Mouse (Mus musculus): ENCODE results near the gene Cops7b. TPM values are rescaled to one million over a fixed set of nuclear protein-coding genes. Genes with fewer than 3 reads are reported as not detected.
"Not testable (repeated sequence)": the region's sequence is repeated elsewhere in the genome, so short reads cannot be mapped to it uniquely, and the experiment has no call there.

The Cops7b gene
- polyA plus RNA-seq (2016; fragmentation: Nextera tagmentation; extraction: Ambion mirVana) = 56.1 and 57.7 TPM in 2 replicates

DNA sequence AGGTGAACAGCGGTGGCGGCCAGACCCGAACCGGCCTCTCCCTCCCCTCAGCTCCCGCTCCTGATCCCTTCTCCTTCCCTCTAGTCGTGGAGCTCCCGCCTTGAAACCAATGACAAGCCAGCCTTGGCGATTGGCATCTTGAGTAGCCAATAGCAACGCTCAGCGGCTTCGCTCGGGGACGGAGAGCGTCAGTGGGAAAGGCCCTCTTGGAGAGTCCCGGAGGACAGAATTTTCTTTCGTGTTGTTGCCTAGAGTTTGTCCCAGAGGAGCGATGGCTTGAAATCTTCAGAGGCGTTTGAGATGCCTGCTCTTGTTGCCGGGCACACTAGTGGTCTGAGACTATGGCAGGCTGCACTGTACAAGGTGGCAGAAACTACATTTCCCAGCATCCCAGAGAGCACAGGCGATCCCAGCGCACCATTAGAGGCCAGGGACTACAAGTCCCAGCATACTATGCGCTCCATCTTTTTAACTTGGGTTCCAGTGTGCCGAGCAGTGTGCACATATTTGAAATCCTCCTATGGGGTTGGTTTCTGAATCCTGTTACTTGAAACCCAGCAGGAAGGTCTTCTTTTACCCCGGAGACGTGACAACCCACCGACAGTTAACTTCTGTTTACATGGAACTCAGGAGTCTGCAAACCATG is at the start of gene Cops7b, which contains the start of gene Pde6d:
Gene Cops7b, plus strand, starts transcription at position 454 of the 646 bp plus-strand sequence.
Gene Pde6d, minus strand, starts transcription at position 179 of the 646 bp plus-strand sequence.
- H3K4me1 ChIP-seq = peaks cover 12% of the 10 kb centered on the region
- peak within 1 kb of the TSS; percentile 78 for H3K4me2 ChIP-seq (replicated peaks)
- H3K36me3 ChIP-seq = no peaks in the 10 kb centered on the region
- WGBS = under 1% methylated on average over 26 of the region's 26 CpGs
- no peaks in the 10 kb centered on the region for H3K9me3 ChIP-seq
- peak within 1 kb of the TSS; percentile 84 for H3K27ac ChIP-seq
- H3K4me3 ChIP-seq = peak within 1 kb of the TSS; percentile 84
- H3K9ac ChIP-seq = peak within 1 kb of the TSS; percentile 83
- ATAC-seq (ENCODE audit: insufficient number of reproducible peaks, insufficient read depth, low FRiP score, low TSS enrichment) = peak; percentile 96
- no peaks in the 10 kb centered on the region for H3K27me3 ChIP-seq

DNA sequence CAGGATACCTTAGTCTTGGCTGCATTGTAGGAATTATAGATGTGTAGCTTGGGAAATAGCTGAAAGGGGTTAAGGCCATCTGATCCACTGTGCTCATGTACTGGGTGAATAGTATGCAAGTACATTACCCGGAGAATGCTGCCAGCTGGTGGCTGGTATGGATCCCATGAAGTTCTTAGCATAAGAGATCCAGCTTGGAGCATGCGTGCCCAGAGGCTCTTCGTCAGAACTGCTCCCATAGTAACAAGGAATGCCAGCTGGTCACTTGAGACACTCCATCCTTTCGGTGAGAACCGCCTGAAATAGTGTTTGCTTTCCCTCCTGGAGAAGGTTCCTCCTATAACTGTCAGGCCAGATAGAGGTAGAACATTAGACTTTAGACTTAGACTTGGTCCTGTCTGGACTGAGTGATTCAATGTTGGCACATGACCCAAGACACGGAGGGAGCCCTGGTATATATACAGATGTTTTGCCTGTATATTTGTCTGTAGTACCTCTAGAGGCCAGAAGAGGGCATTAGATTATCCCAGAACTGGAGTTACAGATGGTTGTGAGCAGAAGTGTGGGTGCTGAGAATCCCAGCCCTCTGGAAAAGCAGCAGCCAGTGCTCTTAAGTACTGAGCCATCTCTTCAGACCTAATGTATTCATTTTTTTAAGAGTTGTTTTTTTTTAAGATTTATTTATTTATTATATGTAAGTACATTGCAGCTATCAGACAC is 49.1 kb upstream of the Cops7b start:
- H3K4me1 ChIP-seq = peaks cover 27% of the 10 kb centered on the region
- H3K4me2 ChIP-seq (replicated peaks) = no peak overlapping the region
- H3K9me3 ChIP-seq = no peaks in the 10 kb centered on the region
- no peak overlapping the region for H3K27ac ChIP-seq
- H3K9ac ChIP-seq = no peak overlapping the region
- 87% methylated on average over 6 of the region's 6 CpGs for WGBS
- no peaks in the 10 kb centered on the region for H3K27me3 ChIP-seq
- no peak overlapping the region for H3K4me3 ChIP-seq
- peak; percentile 23; the same call in 1 of the 2 replicates for ATAC-seq (ENCODE audit: insufficient number of reproducible peaks, insufficient read depth, low FRiP score, low TSS enrichment)
- peaks cover 23% of the 10 kb centered on the region for H3K36me3 ChIP-seq

DNA sequence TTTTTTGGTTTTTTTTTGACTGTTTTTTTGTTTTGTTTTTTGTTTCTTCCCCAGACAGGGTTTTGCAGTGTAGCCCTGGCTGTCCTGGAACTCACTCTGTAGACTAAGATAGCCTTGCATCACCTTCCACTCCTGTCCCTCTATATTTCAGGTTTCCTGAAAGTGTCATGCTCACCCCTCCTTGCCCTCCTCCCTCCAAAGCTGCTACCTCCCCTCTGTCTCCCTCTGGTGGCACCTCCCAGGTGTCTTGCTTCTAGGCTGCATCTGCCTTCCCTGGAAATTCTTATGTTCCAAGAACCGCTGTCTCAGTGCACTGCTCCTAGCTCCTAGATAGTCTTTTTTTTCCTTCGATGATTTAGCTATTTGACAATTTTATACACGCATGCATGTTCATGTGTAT is 44.3 kb upstream of the Cops7b start:
- H3K36me3 ChIP-seq = peaks cover 26% of the 10 kb centered on the region
- H3K27me3 ChIP-seq = no peaks in the 10 kb centered on the region
- H3K9me3 ChIP-seq = no peaks in the 10 kb centered on the region
- ATAC-seq (ENCODE audit: insufficient number of reproducible peaks, insufficient read depth, low FRiP score, low TSS enrichment) = no peak
- H3K4me2 ChIP-seq (replicated peaks) = no peak overlapping the region
- 73% methylated on average over 3 of the region's 3 CpGs for WGBS
- no peak overlapping the region for H3K27ac ChIP-seq
- H3K4me1 ChIP-seq = no peaks in the 10 kb centered on the region
- no peak overlapping the region for H3K9ac ChIP-seq
- no peak overlapping the region for H3K4me3 ChIP-seq

DNA sequence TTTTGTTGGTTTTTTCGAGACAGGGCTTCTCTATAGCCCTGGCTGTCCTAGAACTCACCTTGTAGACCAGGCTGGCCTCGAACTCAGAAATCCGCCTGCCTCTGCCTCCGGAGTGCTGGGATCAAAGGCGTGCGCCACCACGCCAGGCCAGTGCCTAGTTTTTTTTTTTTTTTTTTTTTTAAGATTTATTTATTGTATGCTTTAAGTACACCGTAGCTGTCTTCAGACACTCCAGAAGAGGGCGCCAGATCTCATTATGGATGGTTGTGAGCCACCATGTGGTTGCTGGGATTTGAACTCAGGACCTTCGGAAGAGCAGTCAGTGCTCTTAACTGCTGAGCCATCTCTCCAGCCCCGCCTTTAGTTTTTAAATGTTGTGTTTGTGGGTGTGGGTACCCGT is 43.1 kb upstream of the Cops7b start:
- H3K27me3 ChIP-seq; ATAC-seq (ENCODE audit: insufficient number of reproducible peaks, insufficient read depth, low FRiP score, low TSS enrichment); H3K9me3 ChIP-seq; H3K4me2 ChIP-seq (replicated peaks); H3K4me3 ChIP-seq; H3K4me1 ChIP-seq; H3K27ac ChIP-seq; H3K9ac ChIP-seq: not testable (repeated sequence)
- 86% methylated on average over 12 of the region's 12 CpGs for WGBS
- H3K36me3 ChIP-seq = peaks cover 33% of the 10 kb centered on the region

DNA sequence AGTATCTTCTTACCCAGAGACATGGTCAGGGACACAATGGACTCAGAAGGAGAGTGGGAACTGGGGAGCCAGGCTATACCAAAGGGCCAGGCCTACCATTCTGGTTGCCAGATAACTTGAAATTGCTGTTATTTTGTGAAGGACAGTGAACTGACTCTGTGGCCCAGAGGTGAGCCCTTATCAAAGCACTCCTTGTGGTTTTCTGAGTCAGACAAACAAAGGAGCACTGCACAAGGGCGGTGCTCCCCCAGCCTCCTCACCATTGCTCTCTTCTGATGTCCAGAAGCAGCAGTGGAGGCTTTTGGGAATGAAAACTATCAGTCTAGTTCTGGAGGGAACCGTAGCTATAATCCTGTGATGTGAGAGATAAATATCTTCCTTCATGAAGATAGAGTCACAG is 40.1 kb upstream of the Cops7b start:
- H3K9ac ChIP-seq = no peak overlapping the region
- ATAC-seq (ENCODE audit: insufficient number of reproducible peaks, insufficient read depth, low FRiP score, low TSS enrichment) = no peak
- H3K4me1 ChIP-seq = no peaks in the 10 kb centered on the region
- no peak overlapping the region for H3K27ac ChIP-seq
- H3K4me3 ChIP-seq = no peak overlapping the region
- H3K27me3 ChIP-seq = no peaks in the 10 kb centered on the region
- H3K36me3 ChIP-seq = peaks cover 59% of the 10 kb centered on the region
- WGBS = 90% methylated on average over 2 of the region's 2 CpGs
- no peaks in the 10 kb centered on the region for H3K9me3 ChIP-seq
- no peak overlapping the region for H3K4me2 ChIP-seq (replicated peaks)

DNA sequence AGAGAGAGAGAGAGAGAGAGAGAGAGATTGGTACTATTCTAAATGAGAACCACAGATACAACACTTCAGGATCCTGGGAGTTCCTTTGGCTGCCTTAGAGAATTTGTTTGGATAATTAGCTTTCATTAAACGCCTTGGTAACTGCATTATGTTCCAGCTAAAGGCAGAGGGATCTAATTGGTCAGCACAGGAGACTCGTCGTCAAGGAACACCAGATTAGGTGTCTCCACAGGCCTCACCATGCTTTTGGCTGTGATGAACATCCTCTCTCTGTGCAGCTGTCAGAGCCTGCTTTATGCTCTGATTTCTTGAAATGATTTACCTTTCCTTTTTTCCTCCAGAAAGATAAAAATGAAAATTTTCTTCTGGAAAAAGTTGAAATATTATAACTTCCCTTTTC is 35.9 kb upstream of the Cops7b start:
- ATAC-seq (ENCODE audit: insufficient number of reproducible peaks, insufficient read depth, low FRiP score, low TSS enrichment) = no peak

DNA sequence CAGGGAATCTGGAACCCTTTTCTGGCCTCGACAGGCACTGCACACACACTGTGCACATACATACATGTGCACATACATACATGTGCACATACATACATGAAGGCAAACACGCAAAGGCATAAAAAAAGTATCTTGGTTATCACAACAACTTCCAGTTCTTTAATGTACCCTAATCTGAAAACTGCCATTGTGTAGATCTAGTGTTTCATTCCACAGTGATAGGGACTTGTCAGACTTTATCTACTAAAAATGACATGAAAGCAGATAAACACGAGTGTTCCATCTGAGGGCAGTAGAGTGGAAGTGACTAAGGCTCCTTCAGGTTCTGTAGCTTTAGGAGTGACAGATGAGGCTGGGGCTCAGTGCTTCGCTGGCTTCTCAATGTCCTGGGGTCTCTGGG is 31.4 kb upstream of the Cops7b start:
- Histone ChIP-seq H3K27ac (no peak overlapping the region), H3K9ac (no peak overlapping the region), H3K4me1 (no peaks in the 10 kb centered on the region), H3K36me3 (peaks cover 20% of the 10 kb centered on the region), H3K4me2 (replicated peaks) (no peak overlapping the region), H3K9me3 (no peaks in the 10 kb centered on the region), H3K27me3 (no peaks in the 10 kb centered on the region), H3K4me3 (no peak overlapping the region)
- WGBS = 80% methylated on average over 4 of the region's 4 CpGs
- no peak for ATAC-seq (ENCODE audit: insufficient number of reproducible peaks, insufficient read depth, low FRiP score, low TSS enrichment)

More for the DNA sequence above, 35.9 kb upstream of the Cops7b start:
- Histone ChIP-seq H3K27ac (no peak overlapping the region), H3K36me3 (peaks cover 60% of the 10 kb centered on the region), H3K4me3 (no peak overlapping the region), H3K27me3 (no peaks in the 10 kb centered on the region), H3K4me2 (replicated peaks) (no peak overlapping the region), H3K9ac (no peak overlapping the region), H3K9me3 (no peaks in the 10 kb centered on the region), H3K4me1 (no peaks in the 10 kb centered on the region)
- WGBS = 71% methylated on average over 3 of the region's 3 CpGs

DNA sequence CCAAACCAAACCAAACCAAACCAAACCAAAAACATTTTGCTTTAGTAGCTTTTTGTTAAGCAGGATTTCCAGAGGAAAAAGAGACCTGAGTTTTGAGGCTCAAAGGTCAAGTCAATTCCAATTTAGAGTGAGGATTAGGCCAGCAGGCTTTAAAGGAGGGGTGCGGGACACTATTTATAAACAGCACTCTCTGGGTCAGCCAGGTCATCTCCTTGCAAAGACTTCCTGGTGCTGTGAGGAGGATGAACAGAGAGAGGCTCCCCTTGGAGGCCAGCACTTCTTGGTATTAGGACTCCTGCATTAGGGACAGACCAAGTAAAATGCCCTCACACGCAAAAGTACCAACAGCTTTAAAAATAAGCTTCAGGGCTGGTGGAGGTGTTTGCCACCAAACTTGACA is 30.8 kb upstream of the Cops7b start:
- Histone ChIP-seq H3K4me2 (replicated peaks) (no peak overlapping the region), H3K36me3 (peaks cover 15% of the 10 kb centered on the region), H3K4me3 (no peak overlapping the region), H3K27ac (no peak overlapping the region), H3K9ac (no peak overlapping the region), H3K27me3 (no peaks in the 10 kb centered on the region), H3K9me3 (no peaks in the 10 kb centered on the region), H3K4me1 (no peaks in the 10 kb centered on the region)
- no peak for ATAC-seq (ENCODE audit: insufficient number of reproducible peaks, insufficient read depth, low FRiP score, low TSS enrichment)
- 30% methylated on average over 2 of the region's 2 CpGs for WGBS

DNA sequence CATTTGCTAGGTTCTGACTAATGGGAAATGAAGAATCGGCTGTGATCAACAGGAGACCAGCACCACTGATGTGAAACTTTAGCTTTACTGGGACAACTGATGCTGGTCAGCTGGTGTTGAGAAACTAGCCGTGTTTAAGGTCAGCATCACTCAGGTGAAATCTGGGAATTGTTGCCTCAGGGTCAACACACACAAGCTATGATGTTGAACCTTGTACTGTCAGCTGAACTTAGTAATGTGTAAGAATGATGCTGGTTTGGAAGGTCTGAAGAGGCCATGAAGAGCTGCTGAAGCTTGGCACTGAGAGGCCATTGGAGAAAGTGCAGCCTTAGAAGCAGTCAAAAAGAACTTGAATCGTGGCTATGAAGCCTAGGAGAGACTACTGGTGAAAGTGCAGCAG is 27.0 kb upstream of the Cops7b start:
- Histone ChIP-seq H3K36me3 (peaks cover 12% of the 10 kb centered on the region), H3K4me1 (no peaks in the 10 kb centered on the region), H3K27me3 (no peaks in the 10 kb centered on the region), H3K9ac (no peak overlapping the region), H3K27ac (no peak overlapping the region), H3K9me3 (no peaks in the 10 kb centered on the region), H3K4me2 (replicated peaks) (no peak overlapping the region), H3K4me3 (no peak overlapping the region)
- 79% methylated on average over 3 of the region's 3 CpGs for WGBS
- no peak for ATAC-seq (ENCODE audit: insufficient number of reproducible peaks, insufficient read depth, low FRiP score, low TSS enrichment)

DNA sequence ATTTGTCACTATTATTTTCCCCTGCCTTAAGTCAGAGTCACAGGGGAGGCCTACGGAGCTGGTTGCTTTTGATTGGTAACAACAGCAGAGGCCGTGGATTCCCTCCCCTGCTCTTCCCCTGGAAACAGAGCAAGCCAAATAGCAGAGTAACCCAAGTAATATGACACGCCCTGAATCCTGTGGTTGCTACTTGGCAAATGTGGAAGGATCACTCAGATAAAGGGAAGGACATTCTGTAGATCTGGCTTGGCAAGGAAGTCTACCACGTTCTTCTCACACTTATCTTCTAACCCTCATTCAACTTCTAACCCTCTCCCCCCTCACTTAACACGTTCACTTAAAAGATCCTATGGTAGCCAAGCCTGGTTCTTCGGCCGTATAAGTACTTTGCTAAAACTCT is 24.8 kb upstream of the Cops7b start:
- no peak overlapping the region for H3K4me2 ChIP-seq (replicated peaks)
- no peak overlapping the region for H3K27ac ChIP-seq
- H3K27me3 ChIP-seq = no peaks in the 10 kb centered on the region
- 70% methylated on average over 7 of the region's 7 CpGs for WGBS
- ATAC-seq (ENCODE audit: insufficient number of reproducible peaks, insufficient read depth, low FRiP score, low TSS enrichment) = no peak
- H3K36me3 ChIP-seq = peaks cover 5% of the 10 kb centered on the region
- no peak overlapping the region for H3K4me3 ChIP-seq
- H3K4me1 ChIP-seq = no peaks in the 10 kb centered on the region
- H3K9me3 ChIP-seq = no peaks in the 10 kb centered on the region
- no peak overlapping the region for H3K9ac ChIP-seq

DNA sequence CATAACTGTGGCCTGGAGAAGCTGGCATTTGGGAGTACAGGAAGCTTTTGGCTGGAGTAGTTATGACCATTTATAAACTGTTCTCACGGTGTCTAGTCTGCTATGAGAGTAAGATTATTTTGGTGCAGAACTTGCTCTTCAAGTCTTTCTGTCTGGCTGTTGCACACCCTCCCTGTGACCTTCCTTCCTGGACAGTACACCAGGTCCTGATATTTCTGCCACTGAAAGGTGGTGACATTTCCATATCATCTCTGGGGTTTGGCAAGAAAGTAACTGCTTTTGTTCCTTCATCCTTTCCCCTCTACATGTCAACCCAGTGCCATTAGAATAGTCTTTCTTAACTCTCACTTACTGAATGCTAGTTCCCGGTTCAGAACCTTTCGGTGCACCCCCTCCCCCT is 23.5 kb upstream of the Cops7b start:
- peaks cover 18% of the 10 kb centered on the region for H3K36me3 ChIP-seq
- 85% methylated on average over 3 of the region's 3 CpGs for WGBS

DNA sequence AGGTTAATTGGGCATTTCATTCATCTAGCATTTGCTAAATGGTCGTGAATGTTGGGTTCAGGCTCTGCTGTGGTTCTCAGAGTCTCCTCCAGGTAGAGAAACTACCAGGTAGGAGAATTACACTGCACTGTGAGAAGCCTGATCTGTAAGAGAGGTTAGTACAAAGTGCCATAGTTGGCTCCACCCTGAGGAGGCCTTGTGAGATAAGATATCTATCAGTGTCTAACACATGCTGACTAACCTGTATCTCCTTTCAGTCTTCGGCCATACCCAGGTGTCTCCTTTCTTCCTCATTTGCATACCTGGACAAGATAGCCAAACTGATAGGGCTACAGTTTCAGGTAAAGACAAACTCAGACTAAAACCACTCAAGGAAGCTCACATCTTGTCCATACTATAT is 20.0 kb upstream of the Cops7b start:
- Histone ChIP-seq H3K4me2 (replicated peaks) (no peak overlapping the region), H3K9ac (no peak overlapping the region), H3K27ac (no peak overlapping the region), H3K4me3 (no peak overlapping the region), H3K36me3 (peaks cover 20% of the 10 kb centered on the region), H3K9me3 (no peaks in the 10 kb centered on the region), H3K27me3 (no peaks in the 10 kb centered on the region), H3K4me1 (no peaks in the 10 kb centered on the region)
- WGBS = 85% methylated on average over 2 of the region's 2 CpGs
- no peak for ATAC-seq (ENCODE audit: insufficient number of reproducible peaks, insufficient read depth, low FRiP score, low TSS enrichment)

More for the DNA sequence above, 23.5 kb upstream of the Cops7b start:
- no peak overlapping the region for H3K4me3 ChIP-seq
- no peak for ATAC-seq (ENCODE audit: insufficient number of reproducible peaks, insufficient read depth, low FRiP score, low TSS enrichment)
- H3K27ac ChIP-seq = no peak overlapping the region
- H3K4me1 ChIP-seq = no peaks in the 10 kb centered on the region
- H3K9me3 ChIP-seq = no peaks in the 10 kb centered on the region
- no peak overlapping the region for H3K9ac ChIP-seq
- H3K27me3 ChIP-seq = no peaks in the 10 kb centered on the region
- H3K4me2 ChIP-seq (replicated peaks) = no peak overlapping the region

Data from embryonic facial prominence, embryonic 12.5 days (tissue).